Mouse (Mus musculus) neural tube, embryonic 12.5 days (tissue): Measurements from ENCODE around the gene Stx1b. TPM values are rescaled to one million over a fixed set of nuclear protein-coding genes. Genes with fewer than 3 reads are reported as not detected.
"Not testable (repeated sequence)": the region's sequence is repeated elsewhere in the genome, so short reads cannot be mapped to it uniquely, and the experiment has no call there.

Experiments used
- ATAC-seq: fragments of 200-750 bp; cut with Nextera tagmentation; 2 replicates; pipeline ENCODE4 v1.8.0; 2017; ENCODE audit warnings: low read depth, mild to moderate bottlenecking, moderate TSS enrichment, moderate library complexity; ENCODE audit not compliant: low FRiP score
- H3K27ac ChIP-seq: fragments of 300-500 bp; sonication (generic); 2 replicates; pipeline ENCODE4 v1.5.1; 2016
- H3K27me3 ChIP-seq: fragments of 300-500 bp; sonication (generic); replicated peaks from 2 replicates; pipeline ENCODE4 v1.6.1; 2016; ENCODE audit warnings: mild to moderate bottlenecking
- H3K36me3 ChIP-seq: fragments of 300-500 bp; sonication (generic); 2 replicates; pipeline ENCODE4 v1.6.1; 2016; ENCODE audit warnings: mild to moderate bottlenecking
- H3K4me1 ChIP-seq: fragments of 300-500 bp; sonication (generic); 2 replicates; pipeline ENCODE4 v1.6.1; 2016
- H3K4me2 ChIP-seq: fragments of 300-500 bp; sonication (generic); replicated peaks from 2 replicates; pipeline ENCODE4 v1.6.1; 2016; ENCODE audit warnings: mild to moderate bottlenecking
- H3K4me3 ChIP-seq: fragments of 300-500 bp; sonication (generic); 2 replicates; pipeline ENCODE4 v1.5.1; 2016
- H3K9ac ChIP-seq: fragments of 300-500 bp; sonication (generic); 2 replicates; pipeline ENCODE4 v1.6.1; 2016; ENCODE audit warnings: mild to moderate bottlenecking
- H3K9me3 ChIP-seq: fragments of 300-500 bp; sonication (generic); 2 replicates; pipeline ENCODE4 v1.6.1; 2016; ENCODE audit warnings: mild to moderate bottlenecking
- WGBS: fragments of 180-500 bp; shearing (Covaris S2); methylation state at CpG from one replicate; pipeline ENCODE4 v1.1.7; 2016; 5-methylcytosine and 5-hydroxymethylcytosine counted together
- polyA plus RNA-seq: library from polyadenylated mRNA; unstranded; fragments of >200 nt; fragmentation: Nextera tagmentation; extraction: Ambion mirVana; gene quantifications from 2 replicates; pipeline ENCODE4 v1.2.1, GENCODE M21; 2016

Gene Stx1b
- polyA plus RNA-seq, 1 experiment from 2014 or later, result 19.2 TPM

GRCm38 (mm10) chr7:127799211-127799610, 25.1 kb downstream of the Stx1b start:
- Histone ChIP-seq H3K9me3 (no peaks in the 10 kb centered on the region), H3K4me1 (no peaks in the 10 kb centered on the region), H3K4me3 (no peak overlapping the region), H3K36me3 (peaks cover 73% of the 10 kb centered on the region), H3K27me3 (no peaks in the 10 kb centered on the region), H3K9ac (no peak overlapping the region), H3K27ac (no peak overlapping the region), H3K4me2 (no peak overlapping the region)
- WGBS, result 92% methylated on average over 13 of the region's 13 CpGs
- ATAC-seq, result no peak

GRCm38 (mm10) chr7:127798591-127798990, 25.8 kb downstream of the Stx1b start:
- Histone ChIP-seq H3K4me2 (no peak overlapping the region), H3K27ac (no peak overlapping the region), H3K36me3 (peaks cover 76% of the 10 kb centered on the region), H3K9me3 (no peaks in the 10 kb centered on the region), H3K27me3 (no peaks in the 10 kb centered on the region), H3K4me3 (no peak overlapping the region), H3K9ac (no peak overlapping the region), H3K4me1 (no peaks in the 10 kb centered on the region)
- WGBS, result 95% methylated on average over 4 of the region's 4 CpGs
- no peak for ATAC-seq

GRCm38 (mm10) chr7:127797076-127797845, 27.1 kb downstream of the Stx1b start:
- ATAC-seq, result no peak
- H3K4me1 ChIP-seq, result no peaks in the 10 kb centered on the region
- H3K27me3 ChIP-seq, result no peaks in the 10 kb centered on the region
- H3K4me2 ChIP-seq, result no peak overlapping the region
- H3K9me3 ChIP-seq, result no peaks in the 10 kb centered on the region
- no peak overlapping the region for H3K27ac ChIP-seq
- no peak overlapping the region for H3K9ac ChIP-seq
- 95% methylated on average over 23 of the region's 23 CpGs for WGBS
- H3K4me3 ChIP-seq, result no peak overlapping the region
- H3K36me3 ChIP-seq, result peaks cover 79% of the 10 kb centered on the region

GRCm38 (mm10) chr7:127785308-127785707, 39.0 kb downstream of the Stx1b start, which contains the start of gene Gm49388:
TSS of gene Gm49388 (plus strand) at chr7:127785608.
- no peaks in the 10 kb centered on the region for H3K27me3 ChIP-seq
- 92% methylated on average over 7 of the region's 7 CpGs for WGBS
- H3K4me3 ChIP-seq, result no peak within 1 kb of the TSS
- no peak within 1 kb of the TSS for H3K9ac ChIP-seq
- H3K27ac ChIP-seq, result no peak within 1 kb of the TSS
- no peak for ATAC-seq
- no peaks in the 10 kb centered on the region for H3K4me1 ChIP-seq
- H3K36me3 ChIP-seq, result peaks cover 96% of the 10 kb centered on the region
- no peak within 1 kb of the TSS for H3K4me2 ChIP-seq
- H3K9me3 ChIP-seq, result no peaks in the 10 kb centered on the region

- H3K4me2 ChIP-seq, result peak overlapping the region; percentile 88
- no peak overlapping the region for H3K27ac ChIP-seq
- 87% methylated on average over 4 of the region's 4 CpGs for WGBS
- no peak for ATAC-seq
- peaks cover 40% of the 10 kb centered on the region for H3K36me3 ChIP-seq
- peak overlapping the region; percentile 92 for H3K4me3 ChIP-seq
- no peaks in the 10 kb centered on the region for H3K9me3 ChIP-seq
- peaks cover 11% of the 10 kb centered on the region for H3K4me1 ChIP-seq
- H3K27me3 ChIP-seq, result no peaks in the 10 kb centered on the region
- peak overlapping the region; percentile 92 for H3K9ac ChIP-seq
These were observed 46.0 kb downstream of the Stx1b start for GRCm38 (mm10) chr7:127778350-127778749.

GRCm38 (mm10) chr7:127777474-127778266, 46.7 kb downstream of the Stx1b start:
- Histone ChIP-seq H3K4me1 (peaks cover 11% of the 10 kb centered on the region), H3K27me3 (no peaks in the 10 kb centered on the region), H3K4me2 (peak overlapping the region; percentile 88), H3K4me3 (peak overlapping the region; percentile 92), H3K27ac (peak overlapping the region; percentile 78), H3K9me3 (no peaks in the 10 kb centered on the region), H3K36me3 (peaks cover 36% of the 10 kb centered on the region), H3K9ac (peak overlapping the region; percentile 92)
- 3% methylated on average over 66 of the region's 66 CpGs for WGBS
- peak; percentile 39 for ATAC-seq

- H3K4me1 ChIP-seq, result peaks cover 11% of the 10 kb centered on the region
- peak overlapping the region; percentile 92 for H3K9ac ChIP-seq
- peaks cover 29% of the 10 kb centered on the region for H3K36me3 ChIP-seq
- ATAC-seq, result peak; percentile 94
- WGBS, result under 1% methylated on average over 69 of the region's 70 CpGs
- H3K27me3 ChIP-seq, result no peaks in the 10 kb centered on the region
- peak overlapping the region; percentile 92 for H3K4me3 ChIP-seq
- H3K27ac ChIP-seq, result peak overlapping the region; percentile 78
- no peaks in the 10 kb centered on the region for H3K9me3 ChIP-seq
- peak overlapping the region; percentile 88 for H3K4me2 ChIP-seq
These were observed 47.4 kb downstream of the Stx1b start for GRCm38 (mm10) chr7:127776878-127777473.

- Histone ChIP-seq H3K27ac (peak within 1 kb of the TSS; percentile 78), H3K4me1 (peaks cover 11% of the 10 kb centered on the region), H3K4me3 (peak within 1 kb of the TSS; percentile 92), H3K4me2 (peak within 1 kb of the TSS; percentile 88), H3K9me3 (no peaks in the 10 kb centered on the region), H3K9ac (peak within 1 kb of the TSS; percentile 92), H3K27me3 (no peaks in the 10 kb centered on the region), H3K36me3 (peaks cover 24% of the 10 kb centered on the region)
- peak; percentile 77 for ATAC-seq
- WGBS, result under 1% methylated on average over 23 of the region's 23 CpGs
These were observed 47.9 kb downstream of the Stx1b start, which contains the start of gene Setd1a for GRCm38 (mm10) chr7:127776426-127776825. TSS of gene Setd1a (plus strand) at chr7:127776670.

- H3K4me1 ChIP-seq, result peaks cover 11% of the 10 kb centered on the region
- ATAC-seq, H3K27me3 ChIP-seq, H3K9me3 ChIP-seq: not testable (repeated sequence)
- H3K9ac ChIP-seq, result peak overlapping the region; percentile 92; the same call in 1 of the 2 replicates
- 80% methylated on average over 7 of the region's 7 CpGs for WGBS
- peak overlapping the region; percentile 88 for H3K4me2 ChIP-seq
- peak overlapping the region; percentile 92 for H3K4me3 ChIP-seq
- peaks cover 18% of the 10 kb centered on the region for H3K36me3 ChIP-seq
- peak overlapping the region; percentile 78; the same call in 1 of the 2 replicates for H3K27ac ChIP-seq
These were observed 48.5 kb downstream of the Stx1b start for GRCm38 (mm10) chr7:127775837-127776236.

- H3K27ac ChIP-seq, result no peak overlapping the region
- H3K4me1 ChIP-seq, result peaks cover 29% of the 10 kb centered on the region
- no peak overlapping the region for H3K4me2 ChIP-seq
- no peaks in the 10 kb centered on the region for H3K36me3 ChIP-seq
- no peak for ATAC-seq
- no peaks in the 10 kb centered on the region for H3K9me3 ChIP-seq
- H3K9ac ChIP-seq, result no peak overlapping the region
- no peak overlapping the region for H3K4me3 ChIP-seq
- WGBS, result 41% methylated on average over 9 of the region's 9 CpGs
- H3K27me3 ChIP-seq, result no peaks in the 10 kb centered on the region
These were observed 50.5 kb downstream of the Stx1b start for GRCm38 (mm10) chr7:127773664-127774384.

- H3K4me1 ChIP-seq, result peaks cover 25% of the 10 kb centered on the region
- peaks cover 11% of the 10 kb centered on the region for H3K36me3 ChIP-seq
- H3K9me3 ChIP-seq, result no peaks in the 10 kb centered on the region
- H3K9ac ChIP-seq, result no peak overlapping the region
- H3K4me3 ChIP-seq, result no peak overlapping the region
- H3K27ac ChIP-seq, result no peak overlapping the region
- WGBS, result 88% methylated on average over 1 of the region's 1 CpGs
- ATAC-seq, result no peak
- H3K27me3 ChIP-seq, result no peaks in the 10 kb centered on the region
- no peak overlapping the region for H3K4me2 ChIP-seq
These were observed 51.8 kb downstream of the Stx1b start for GRCm38 (mm10) chr7:127772557-127772956.
